Mouse (Mus musculus) cerebellum, postnatal 36 days (tissue): ENCODE results near the gene Atxn1.
A peak's percentile ranks its signal among the peaks of the same experiment; 100 is the strongest.

Source experiments
- DNase-seq, 2 experiments: peaks; one replicate each; pipeline ENCODE4 v3.0.0; 2021 to 2022; ENCODE audit warnings: mixed read lengths in 2 of 2

Atxn1 gene

DNA sequence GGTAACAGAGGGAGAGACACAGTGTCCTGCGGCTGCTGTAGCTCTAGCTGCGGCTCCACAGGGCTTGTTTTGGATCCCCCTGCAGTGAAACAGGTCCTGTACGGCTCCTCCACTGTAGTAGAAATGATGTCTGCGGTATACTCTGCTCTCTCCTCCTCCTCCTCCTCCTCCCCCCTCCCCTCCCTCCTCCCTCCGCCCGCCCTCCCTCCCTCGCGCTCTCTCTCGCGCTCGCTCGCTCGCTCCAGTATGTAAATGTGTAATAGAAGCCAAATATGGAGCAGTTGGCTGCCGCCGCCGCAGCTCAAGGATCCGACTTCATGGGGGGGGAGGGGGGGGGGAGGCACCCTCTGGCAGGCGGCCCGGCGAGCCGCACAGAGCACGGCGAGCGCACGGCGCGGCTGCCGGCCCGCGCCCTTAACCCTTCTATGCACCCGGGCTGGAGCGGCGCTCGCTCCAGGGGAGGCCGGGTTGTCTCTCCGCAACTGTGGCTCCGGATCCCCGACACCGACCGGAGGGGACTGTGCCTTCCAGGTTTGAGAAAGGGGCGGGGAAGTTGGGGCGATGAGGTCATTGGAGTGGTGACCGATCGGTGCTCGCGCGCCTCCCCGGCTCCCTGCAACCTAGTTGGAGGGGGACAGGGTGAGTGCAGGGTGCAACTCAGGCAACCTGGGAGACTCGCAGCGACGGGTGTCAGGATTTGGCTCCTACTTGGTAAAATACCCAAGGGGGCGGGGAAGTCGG is at the start of gene Atxn1:
Gene Atxn1 (minus strand): TSS at position 156 of the 741 bp plus-strand sequence.
- DNase-seq, result peak; percentile 76 to 78

DNA sequence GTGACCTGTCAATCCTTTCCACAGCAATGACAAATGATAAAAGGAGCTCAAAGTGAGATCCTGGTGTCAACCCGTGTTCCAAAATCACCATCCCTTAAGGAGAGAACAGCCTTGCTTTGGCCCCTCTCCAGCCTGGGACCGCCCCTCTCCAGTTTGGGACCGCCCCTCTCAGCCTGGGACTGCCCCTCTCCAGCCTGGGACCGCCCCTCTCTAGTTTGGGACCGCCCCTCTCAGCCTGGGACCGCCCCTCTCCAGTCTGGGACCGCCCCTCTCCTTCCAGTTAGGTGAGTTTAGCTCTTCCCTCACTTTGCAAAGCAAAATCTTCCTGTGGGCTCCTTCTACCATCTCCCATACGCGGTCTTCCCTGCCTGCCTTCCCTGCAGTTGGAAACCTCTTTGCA is 46.4 kb upstream of the Atxn1 start:
- DNase-seq, result no peak

DNA sequence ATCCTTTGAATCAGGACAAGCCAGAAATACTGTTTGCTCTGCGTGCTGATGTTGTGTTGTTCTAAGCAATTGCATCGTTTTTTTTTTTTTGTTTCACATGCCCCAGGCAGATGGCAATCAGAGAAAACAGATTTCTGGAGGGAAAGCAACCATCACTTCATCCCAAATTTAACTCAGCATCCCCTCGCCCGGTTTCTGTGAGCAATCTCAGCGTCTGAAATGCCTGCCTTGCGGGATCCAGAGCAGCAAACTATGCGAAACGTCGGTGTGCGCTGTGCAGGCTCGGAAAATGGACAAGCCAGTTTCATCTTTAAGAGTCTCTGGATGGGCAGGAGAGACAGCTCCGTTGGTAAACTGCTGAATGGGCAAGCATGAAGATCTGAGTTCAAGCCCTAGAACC is 45.3 kb upstream of the Atxn1 start:
- DNase-seq, result no peak

DNA sequence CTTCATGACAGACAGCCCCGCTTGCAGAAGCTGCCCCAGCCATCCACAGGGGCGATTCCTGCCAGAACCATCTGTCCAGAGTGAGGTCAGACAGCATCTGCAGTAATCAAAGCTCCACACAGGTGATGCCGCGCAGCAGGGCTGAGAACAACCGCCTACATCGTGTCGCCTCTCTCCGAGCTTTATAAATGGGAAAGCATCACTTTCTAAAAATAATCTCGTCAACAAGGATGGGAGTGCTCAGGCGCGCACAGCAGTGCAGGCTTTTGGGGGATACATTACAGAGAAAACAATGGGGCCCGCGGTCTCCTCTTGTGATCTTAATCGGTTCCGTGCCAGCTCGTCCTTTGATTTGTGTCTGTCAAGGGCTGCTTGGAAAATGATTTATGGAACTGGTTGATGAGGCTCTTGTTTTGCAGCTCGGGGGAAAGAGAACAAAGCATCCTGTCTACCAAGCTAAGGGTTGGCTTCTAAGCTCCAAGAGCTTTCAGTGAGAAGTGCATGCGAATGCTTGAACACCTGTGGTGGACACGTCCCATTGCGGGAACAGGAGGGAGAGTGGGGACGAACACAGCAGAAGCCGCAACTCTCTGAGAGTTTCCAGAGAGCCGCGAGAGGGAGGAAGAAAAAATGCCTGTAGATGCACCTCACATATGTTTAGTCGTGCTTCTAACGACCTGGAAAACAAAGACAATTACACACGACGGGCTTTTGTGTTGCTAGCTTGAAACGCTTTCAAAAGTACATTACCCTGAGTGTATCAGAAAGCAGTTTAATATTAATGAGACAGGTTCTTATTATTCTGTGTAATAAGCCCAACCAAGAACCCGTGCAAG is 44.2 kb upstream of the Atxn1 start:
- DNase-seq, result peak in 1 of 2 experiments; percentile 23

GRCm38 (mm10) chr13:46006211-46007102 is 41.6 kb upstream of the Atxn1 start:
- DNase-seq, result peak; percentile 38 to 44

DNA sequence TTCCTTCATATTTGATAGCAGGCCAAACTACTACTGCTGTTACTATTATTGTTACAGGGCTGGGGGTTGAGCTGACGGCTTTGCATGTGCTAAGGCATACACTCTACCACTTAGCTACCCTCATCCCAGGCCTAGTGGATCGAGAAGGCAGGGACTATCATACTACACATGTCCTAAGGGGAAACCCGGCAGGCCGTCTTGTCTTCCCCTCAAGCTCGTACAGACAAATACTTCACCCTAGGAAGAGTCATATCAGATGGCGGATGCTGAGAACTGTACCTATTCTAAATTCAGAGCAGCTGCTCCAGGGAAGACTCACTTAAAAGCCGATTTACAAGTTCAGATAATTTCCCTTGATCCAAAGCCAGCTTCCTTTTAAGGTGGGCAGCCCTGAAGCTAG is 40.8 kb upstream of the Atxn1 start:
- no peak for DNase-seq

DNA sequence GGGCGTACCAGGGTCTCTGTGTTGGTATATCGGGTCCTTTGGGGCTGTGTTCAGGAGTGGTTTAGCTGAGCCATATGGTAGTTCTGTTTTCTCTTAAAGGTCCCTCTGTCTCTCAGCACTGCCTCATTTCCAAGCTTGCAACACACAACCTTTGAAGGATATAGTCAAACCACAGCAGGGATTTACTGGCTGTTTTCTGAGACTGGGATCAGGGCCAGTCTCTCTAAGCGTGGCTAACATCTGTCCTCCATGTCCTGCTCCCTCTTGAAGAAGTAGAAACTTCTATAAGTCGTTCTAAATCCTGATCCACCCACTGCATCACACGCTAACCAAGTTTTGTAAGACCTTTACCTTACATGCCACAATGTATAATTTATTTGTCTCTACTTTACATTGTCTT is 36.5 kb upstream of the Atxn1 start:
- DNase-seq, result no peak

DNA sequence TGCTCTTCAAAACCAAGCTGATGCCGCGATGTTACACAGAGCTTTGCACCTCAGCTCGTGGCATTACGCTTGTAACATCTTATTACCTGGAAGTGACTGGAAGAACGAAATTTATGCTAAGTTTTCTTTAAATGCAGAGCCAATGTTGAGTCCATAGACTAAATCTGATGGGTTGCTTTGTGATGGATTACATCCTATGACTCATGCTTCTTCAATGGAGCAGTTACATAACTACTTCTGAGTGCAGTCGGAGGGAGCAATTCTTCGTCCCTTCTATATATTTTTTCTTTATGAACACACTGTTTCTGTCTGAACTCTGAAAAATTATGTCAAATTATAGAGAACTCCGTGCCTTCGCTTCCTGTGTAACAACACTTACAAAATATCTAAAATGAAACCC is 28.1 kb upstream of the Atxn1 start:
- no peak for DNase-seq

GRCm38 (mm10) chr13:45990486-45990885 is 25.7 kb upstream of the Atxn1 start:
- no peak for DNase-seq

DNA sequence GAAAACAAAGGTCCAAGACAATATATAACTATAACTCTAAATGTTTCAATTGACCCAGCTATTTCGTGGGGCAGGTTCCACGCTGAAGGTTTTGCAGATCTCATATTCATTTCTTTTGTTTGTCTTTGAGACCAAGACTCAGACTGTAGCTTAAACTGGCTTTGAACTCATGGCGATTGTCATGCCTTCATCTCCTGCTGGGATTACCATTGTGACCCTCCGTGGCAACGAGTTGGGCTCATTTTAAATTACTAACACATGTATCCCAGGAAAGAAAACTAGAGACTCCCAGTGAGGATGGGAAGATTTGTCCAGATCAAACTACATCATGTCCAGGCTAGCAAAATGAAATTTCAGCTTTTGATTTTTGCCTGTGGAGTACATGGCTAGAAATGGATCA is 14.4 kb upstream of the Atxn1 start:
- no peak for DNase-seq

- peak in 1 of 2 experiments; percentile 25 for DNase-seq
These were observed 12.1 kb upstream of the Atxn1 start for GRCm38 (mm10) chr13:45976894-45977293.

- no peak for DNase-seq
These were observed 9.8 kb upstream of the Atxn1 start for GRCm38 (mm10) chr13:45974651-45975050.

GRCm38 (mm10) chr13:45973972-45974490 is 9.2 kb upstream of the Atxn1 start:
- no peak for DNase-seq

GRCm38 (mm10) chr13:45970920-45971536 is 6.2 kb upstream of the Atxn1 start:
- no peak for DNase-seq

DNA sequence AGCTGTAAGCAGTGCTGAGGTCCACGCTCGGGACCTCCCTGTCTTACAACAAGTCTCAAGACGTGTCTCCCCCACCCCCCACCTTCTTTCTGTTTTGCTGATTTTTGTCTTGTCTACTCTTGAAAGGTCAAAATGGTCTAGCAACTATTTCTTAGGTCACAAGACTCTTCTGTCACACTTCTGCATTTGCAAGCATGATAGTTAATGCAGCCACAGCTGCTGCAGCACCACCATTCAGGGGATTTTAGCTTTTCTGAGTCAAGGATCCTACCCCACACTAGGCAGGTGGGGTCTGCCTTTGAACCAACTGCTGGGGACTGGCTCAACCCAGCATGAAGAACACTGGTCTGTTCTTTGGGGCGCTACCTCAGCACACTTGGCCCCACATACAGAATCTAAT is 3.4 kb upstream of the Atxn1 start:
- no peak for DNase-seq

- no peak for DNase-seq
These were observed 2.6 kb upstream of the Atxn1 start for GRCm38 (mm10) chr13:45967371-45967770.

DNA sequence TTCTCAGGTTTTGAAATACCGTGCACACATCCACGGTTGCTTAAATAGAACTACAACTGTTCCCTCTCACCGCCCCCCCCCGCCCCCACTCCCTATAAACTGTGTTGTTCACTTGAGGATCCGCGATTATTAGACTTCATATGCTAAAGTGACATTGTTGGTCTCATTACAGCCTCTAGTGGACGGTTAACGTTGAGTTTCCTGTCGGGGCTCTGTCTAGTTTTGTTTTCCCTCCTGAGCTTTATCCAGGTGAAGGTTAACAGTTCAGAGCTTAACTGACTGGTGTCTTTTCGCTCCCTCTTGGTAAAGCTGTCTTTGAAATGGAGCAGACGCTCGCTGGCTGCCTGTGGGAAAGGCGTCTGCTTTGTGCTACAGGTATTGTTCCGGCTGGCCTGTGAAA is 1.8 kb upstream of the Atxn1 start:
- DNase-seq, result peak in 1 of 2 experiments; percentile 31

GRCm38 (mm10) chr13:45965594-45966432 is 1.0 kb upstream of the Atxn1 start:
- peak in 1 of 2 experiments; percentile 33 for DNase-seq

DNA sequence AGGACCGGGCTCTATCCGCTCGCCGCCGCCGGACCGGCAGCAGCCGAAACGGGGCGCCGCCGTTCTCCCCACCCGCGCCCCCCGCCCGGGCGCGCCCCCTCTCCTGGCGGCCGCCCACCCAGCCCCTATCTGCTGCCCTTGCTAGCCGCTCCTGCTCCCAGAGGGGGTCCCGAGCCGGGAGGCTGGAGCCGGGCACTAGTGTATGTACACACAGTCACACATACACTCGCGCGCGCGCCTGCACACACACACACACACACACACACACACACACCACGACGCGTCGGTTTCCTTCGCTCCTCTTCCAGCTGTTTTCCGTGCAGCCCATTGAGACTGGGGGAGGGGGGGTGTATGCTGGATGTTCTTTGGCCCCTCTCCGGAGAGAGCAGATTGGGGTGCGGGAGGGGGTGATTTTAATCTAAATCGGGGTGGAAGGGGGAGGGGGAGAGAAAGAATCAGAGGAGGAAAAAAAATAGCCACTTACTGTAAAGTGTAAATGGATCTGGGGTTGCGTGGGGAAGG is 416 bp downstream of the Atxn1 start:
- DNase-seq, result peak; percentile 53 to 60

GRCm38 (mm10) chr13:45963497-45964330 is 1.1 kb downstream of the Atxn1 start:
- DNase-seq, result peak; percentile 78 to 83
